Mouse (Mus musculus) heart, postnatal 4 days (tissue): ENCODE results near the gene Agps. TPM values are rescaled to one million over a fixed set of nuclear protein-coding genes. Genes with fewer than 3 reads are reported as not detected.

Experiments
- DNase-seq: peaks from one replicate; pipeline ENCODE4 v3.0.0; 2021
- total RNA-seq, 2 experiments: library from RNA; stranded (reverse); gene quantifications; 2 replicates each; pipeline ENCODE4 v1.2.3; 2021

The Agps gene
- total RNA-seq: 10 to 100 TPM; 49.4 to 57.1 TPM

DNA sequence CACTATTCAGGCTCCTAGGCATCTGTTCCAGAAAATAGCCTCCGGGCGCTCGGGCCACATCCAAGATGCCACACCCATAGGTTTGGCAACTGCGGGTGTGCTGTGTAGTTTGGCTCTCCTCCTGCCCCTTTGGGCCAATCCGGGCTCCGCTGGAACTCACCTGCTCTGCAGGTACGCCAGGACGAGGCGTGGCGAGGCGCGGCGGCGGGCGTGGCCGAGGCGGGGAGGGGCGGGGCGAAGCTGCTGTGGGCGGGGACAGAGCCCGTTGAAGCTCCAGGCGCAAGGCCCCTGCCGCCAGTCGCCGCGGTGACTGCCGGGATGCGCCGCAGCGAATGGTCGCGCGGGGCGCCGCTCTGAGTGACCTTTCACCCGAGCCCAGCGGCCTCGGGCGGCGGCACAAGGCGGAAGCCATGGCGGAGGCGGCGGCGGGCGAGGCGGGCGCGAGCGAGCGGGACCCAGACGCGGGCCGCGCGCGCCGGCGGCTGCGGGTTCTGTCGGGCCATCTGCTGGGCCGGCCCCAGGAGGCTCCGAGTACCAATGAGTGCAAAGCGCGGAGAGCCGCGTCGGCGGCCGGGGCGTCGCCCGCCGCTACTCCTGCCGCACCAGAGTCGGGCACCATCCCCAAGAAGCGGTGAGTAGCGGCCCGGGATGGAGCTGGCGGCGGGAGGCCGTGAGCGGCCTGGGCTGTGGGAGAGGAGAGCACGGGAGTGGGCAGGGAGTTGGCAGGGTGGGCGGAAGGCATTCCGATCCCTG is at the start of gene Agps:
Gene Agps, plus strand, starts transcription at position 297 of the 753 bp plus-strand sequence.
- DNase-seq: peak; percentile 89

DNA sequence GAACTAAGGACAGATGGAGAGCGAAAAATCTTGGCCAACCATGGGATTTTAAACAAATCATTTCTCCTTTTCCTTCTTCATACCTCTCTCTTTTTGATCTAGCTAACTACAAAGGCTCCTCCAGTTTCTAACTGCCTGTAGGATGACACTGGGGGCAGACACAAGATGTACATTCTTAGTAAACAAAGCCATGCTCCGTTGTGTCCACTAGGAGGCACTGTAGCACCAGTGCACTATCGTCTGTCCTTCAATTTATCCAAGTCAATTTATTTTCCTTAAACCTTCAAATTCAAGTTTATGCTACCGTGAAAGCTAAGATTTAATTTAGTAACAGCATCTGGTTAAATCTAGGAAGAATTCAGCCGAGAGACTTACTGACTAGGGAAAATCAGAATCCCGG is 45.9 kb upstream of the Agps start:
- peak; percentile 68 for DNase-seq

DNA sequence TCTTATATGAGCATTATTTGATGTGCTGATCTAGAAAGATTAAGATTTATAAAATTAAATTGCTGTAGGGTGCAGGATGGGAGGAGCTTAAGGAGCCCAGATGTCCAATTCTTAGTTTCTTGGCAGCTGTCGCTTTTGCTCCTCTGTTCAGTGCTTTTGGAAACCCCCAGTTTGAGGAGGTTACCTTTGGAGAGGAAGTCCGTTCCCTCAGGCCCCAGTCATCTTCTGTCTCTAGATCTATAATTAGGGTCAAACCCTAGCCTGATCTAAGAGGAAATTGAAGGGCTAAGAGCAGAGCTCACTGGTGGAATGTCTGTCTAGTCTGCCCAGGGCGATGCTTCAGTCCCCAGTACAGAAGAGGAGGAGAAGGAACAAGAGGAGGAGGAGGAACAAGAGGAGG is 43.5 kb upstream of the Agps start:
- DNase-seq: no peak

DNA sequence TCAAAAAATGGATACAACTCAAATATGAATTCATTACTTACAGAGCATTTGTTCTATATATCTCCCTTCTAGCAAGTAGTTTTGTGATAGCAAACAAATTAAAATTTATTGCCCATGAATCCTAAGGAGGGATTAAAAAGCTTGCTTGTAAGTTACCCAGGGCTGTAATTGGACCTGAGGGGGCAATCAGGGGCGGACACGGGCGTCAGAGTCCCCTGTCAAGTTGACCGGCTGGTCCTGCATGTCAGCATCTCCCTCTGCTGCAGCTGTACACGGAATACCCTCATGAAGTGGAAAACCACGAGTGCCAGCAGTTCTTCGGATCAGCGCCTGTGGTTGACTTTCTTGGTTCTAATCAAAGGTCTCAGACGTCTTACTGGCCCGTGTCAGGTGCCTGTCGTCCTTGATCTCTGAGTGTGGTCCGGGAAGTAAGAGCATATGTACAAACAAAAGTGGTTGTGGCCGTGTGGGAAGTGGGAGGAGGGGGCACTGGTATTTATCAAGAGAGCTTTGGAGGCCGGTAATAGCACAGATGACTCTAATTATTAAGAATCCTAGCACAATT is 41.9 kb upstream of the Agps start:
- DNase-seq: no peak

DNA sequence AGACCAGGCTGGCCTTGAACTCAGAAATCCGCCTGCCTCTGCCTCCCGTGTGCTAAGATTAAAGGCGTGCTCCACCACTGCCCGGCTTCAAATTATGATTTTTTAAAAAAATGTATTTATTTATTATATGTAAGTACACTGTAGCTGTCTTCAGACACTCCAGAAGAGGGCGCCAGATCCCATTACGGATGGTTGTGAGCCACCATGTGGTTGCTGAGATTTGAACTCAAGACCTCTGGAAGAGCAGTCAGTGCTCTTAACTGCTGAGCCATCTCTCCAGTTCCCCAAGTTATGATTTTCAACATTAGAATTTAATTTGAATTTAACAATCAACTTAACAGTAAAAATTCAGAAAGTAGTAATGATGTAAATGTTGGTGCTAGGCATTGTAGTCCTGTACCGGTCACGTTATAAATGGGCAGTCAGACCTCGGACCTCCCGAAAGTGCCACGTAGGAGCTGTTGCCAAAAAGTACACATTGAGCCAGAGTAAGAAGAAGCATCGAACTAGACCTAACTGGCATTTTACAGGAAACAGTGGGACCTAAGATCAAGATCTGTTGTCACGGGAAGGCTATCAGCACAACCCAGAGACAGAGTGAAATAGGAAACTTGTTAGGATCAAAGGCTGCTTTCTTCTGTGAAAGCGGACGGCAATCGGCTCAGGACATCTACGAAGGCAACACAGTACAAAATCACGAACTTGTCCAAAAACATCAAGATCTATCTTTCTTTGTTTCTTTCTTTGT is 40.2 kb upstream of the Agps start:
- no peak for DNase-seq

DNA sequence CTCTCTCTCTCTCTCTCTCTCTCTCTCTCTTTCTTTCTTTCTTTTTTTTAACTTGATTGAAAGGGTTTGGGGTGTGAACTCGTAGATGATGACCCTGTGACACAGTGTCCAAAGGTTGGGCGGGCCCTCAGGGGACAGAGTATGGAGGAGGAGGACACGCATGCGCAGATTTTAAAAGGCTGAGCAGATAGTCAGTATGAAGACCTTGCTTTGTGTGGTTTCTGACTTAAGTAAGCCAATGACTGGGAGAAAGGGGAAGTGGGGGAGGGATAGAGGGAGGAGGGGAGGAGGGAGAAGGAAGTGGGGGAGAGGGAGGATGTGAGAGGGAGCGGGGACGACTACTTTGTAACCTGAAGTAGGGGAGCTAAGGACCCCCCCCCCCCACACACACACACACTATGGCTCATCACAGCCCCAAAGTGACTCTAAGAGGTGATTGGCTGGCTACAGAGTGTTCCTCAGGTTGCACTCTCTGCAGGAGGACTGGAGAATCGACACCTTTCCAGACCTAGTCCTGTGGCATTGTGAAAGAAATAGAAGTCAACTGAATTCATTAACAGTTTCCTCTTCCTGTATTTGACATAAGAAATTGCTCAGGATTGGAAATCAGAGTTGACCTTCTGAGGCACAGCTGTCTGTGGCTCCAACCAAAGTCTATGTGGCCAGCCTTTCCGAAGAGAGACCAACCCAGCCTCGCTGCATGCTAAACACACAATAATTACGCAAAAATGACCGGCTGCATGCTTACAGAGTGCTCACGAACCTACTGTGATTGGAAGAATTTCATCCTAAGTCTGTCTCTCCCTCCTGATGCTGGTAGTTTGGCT is 39.4 kb upstream of the Agps start:
- peak; percentile 44 for DNase-seq

DNA sequence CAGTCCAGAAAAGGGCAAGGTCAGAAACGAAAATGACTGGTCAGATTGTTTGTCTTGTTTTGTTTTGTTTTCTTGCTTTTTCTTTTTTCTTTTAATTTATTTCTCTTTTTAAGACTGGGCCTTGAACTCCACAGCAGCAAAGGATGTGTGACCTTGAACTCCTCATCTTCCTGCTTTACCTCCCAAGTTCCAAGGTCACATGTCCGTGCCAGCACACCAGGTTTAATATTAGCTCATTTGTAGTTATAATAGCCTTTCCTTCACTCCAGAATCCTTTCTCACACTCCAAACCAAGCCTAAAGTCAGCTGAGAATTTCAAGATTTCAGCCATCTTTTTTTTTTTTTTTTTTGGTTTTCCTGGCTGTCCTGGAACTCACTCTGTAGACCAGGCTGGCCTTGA is 35.8 kb upstream of the Agps start:
- DNase-seq: no peak

DNA sequence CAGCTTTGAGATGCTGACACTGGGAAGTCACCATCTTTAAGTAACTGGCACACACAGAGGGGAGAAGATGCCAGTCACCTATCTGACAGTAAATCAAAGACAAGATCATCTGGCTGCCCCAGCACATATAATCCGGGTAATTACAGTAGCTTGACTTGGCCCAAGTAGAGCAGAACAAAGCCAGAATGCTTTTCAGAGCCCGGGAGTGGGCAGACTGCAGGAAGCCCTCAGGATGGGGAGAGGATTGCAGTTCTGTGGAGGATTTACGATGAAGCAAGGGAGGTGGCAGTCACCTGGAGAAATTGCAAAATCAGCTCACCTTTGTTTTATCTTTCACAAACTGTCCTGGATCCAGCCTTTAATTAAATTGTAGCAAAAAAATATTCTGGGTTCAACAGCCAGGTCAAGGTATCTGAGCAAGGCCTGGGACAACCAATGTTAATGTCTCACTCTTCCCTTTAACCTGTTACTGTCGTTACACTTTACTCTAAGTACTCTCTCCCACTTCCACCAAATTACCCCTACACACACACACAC is 33.5 kb upstream of the Agps start:
- DNase-seq: no peak

DNA sequence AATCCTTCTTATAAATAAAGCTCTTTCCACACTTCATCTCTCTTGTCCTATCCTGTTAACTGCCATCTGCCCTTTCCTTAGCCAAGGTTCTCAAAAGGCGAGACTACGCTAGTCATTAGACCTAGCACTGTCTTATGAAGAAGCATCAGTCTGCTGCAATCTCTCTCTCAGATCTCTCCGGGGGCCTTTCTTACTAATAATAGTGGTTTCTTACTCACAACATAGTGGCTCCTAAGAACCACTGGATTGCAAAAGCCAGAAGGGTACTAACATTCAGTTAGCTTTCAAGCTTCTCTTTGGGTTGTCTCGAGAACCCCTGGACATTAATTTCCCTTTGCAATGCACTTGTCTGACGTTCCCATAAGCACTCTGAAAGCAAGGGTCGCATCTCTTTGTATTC is 26.2 kb upstream of the Agps start:
- no peak for DNase-seq

DNA sequence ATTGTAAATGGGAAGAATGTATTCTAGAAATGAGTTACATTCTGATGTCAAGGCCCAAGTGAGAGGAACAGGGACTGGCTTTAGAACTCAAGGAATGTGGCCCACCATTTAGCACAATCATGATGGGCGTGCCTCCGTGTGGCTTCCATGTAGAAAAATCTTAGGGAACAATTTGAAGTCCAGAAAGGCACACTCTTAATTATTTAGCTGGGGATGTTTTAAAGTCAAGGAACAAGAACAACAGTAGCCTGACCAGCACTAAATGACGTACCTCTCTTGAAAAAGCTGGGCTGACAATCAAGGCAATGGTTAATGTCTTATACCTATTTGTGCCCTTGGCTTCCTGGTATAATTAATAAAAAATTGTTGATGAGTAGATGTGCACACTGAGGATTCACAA is 25.1 kb upstream of the Agps start:
- no peak for DNase-seq

DNA sequence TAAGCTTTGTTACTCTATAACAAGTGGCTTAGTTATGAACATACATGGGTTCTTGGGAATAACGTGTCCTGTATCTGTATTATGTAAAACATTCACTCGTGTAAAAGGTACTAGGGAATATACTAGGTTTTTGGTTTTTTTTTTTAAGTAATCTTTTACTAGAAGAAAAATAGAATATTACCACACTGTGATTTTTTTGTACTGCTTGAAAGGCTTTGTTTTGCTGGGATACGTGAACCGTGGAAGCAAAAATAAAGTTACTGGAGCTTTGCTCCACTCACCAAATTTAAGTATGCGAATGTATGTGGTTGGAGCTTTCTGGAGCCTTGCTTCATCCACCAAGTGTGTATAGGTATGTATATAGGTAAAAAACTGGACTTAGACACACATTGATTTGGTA is 24.5 kb upstream of the Agps start:
- no peak for DNase-seq

DNA sequence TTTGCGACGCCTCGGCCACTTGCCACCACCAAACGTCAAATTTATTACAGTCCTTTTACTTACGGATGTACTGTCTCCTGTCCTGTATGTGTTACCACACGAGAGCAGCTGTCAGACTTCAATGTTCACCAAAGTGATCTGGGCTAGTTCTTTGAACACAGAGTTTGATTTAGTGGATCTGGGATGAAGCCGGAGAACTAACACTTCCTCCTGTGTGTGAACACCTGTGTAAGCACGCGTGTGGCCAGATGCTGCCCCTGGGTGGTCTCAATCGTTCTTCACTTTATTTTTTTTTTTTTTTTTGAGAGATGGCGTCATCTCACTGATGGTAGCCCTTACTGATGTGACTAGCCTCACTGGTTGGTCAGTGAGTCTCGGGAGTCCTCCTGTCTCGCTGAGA is 17.1 kb upstream of the Agps start:
- no peak for DNase-seq

DNA sequence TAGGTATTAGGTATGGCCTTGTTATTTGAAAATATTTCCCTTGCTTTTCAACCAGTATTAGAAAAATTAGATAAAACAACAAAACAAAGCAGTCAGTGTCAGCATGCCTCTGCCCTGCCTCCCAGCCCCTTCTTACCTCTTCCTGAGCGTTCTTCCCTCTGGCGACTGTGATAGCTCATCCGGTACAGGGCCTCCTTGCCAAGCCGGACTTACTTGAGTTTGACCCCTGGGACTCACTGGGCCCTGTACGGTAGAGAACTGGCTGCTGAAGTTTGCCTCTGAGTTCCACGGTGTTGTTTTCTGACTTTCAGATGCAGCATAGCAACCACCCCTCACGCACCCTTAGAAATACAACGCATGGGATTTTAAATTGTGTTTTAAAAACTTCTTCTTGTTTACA is 16.5 kb upstream of the Agps start:
- no peak for DNase-seq

DNA sequence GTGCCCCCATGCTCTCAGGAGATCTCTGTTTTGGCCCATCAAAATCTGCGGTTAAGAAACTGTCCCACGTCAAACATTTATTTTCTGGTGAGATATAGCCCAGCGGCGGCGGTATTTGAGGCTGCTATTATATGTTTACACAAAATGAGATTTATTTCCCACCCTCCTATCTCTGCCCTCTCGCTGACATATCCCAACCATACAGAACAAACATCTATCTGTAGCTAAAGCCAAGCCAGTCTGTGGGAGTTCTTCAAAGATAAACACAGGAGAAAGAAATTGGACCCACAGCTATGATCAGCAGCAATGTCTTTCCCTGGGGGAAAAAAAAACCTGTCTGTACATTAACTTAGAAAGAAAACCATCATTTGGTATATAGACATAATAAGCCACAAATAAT is 15.3 kb upstream of the Agps start:
- DNase-seq: no peak

DNA sequence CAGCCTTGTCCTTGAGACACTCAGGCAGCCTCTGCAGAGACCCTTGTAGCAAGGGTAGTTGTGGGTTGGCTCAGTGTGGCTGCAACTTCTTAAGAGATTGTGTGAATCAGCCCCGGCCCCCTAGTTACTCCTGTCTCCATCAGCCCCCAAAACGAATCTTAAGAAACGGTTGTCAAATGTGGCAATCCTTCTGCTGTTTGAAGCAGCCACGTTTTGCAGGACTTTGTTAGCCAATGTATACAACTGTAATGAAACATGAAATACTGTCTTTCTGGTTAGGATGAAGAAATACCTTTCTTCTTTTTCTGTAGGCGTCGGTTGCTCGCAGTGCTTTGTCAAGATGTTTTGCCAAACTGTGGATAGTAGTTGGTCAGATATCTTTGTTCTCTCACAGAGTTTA is 13.3 kb upstream of the Agps start:
- DNase-seq: no peak

DNA sequence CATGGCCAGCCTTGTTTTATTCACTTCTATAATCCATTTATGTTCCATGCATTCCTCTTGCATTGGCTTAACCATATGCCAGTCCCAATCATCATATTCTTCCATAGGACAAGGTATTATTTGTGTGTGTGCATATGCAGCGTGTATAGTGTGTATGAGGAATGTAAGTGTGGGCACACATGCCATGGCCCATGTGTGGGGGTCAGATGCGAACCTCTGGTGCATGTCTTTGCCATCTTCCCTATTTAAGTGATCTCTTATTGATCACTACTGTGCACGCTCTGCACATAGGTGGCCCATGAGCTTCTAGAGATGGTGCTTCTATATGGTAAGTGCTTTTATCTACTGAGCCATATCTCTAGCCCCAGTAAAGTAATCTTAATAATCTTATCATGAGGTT is 12.2 kb upstream of the Agps start:
- no peak for DNase-seq

DNA sequence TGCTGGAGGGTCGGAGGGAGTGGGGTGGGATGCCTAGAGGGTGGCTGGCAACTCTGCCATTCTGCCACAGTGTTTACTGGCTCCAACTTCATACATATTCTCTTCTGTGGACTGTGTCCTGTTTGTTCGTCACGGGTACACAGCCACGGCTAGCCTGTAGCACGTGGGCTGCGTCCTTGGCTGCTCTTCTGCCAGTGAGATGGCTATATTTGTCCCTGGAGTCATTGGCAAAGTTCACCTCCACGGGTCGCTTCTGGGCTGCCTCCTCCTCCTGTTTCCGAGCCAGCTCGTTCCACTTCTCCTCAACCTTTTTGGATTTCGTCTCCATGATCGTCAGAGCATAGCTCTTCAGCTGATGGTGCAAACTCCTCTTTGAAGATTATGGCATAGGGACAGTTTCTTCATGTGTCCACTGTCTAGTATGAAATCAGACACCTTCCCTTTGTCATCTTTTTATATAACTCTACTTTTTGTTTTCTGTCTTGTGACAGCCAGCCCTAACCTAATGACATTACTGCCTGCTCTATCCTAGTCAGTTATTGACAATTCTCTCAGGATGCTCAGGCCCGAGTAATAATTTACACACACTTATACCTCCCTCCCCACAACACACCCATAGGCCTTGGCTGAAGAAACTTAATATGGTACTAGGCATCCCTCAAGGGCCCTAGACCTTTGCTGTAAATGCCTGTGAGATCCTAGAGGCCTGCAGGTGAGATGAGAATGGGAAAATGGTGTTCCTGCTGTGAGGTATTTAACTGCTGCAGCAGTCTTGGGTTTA is 9.8 kb upstream of the Agps start:
- peak; percentile 47 for DNase-seq

DNA sequence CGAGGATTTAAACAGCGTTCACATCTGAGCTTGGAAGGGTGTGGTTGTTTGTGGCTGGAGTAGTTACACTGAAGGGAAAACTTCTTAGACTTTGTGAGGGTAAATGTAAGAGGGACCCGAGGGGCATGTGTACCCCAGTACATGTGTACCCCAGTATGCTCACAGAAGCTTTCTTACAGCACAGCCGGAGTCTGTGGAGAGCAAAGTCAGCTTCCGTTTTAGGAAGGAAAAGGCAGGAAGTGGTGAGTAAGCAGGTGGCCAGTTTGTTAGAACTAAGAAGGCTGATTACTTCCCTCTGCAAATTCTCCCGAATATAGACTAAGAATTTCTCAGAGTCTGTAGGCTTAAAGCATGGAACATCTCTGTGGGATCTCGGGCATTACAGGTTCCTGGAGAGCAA is 8.2 kb upstream of the Agps start:
- DNase-seq: no peak

DNA sequence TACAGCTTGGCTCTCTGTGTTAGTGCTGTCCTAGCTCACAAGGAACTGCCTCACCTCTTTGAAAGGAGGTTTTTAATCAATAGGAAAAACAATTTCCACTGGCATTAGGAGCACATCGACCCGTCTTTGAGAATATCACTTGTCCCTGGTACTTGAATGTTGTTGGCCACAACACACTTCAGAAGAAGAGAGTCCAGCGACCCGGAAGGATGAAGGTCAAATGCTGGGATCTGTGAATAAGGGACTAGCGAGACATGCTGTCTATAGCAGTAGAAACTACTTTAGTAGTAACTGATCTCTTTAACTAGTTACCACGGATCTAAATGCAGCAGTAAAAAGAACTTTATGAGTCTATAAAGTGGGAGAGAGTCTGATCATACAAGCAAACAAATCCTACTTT is 7.8 kb upstream of the Agps start:
- no peak for DNase-seq

DNA sequence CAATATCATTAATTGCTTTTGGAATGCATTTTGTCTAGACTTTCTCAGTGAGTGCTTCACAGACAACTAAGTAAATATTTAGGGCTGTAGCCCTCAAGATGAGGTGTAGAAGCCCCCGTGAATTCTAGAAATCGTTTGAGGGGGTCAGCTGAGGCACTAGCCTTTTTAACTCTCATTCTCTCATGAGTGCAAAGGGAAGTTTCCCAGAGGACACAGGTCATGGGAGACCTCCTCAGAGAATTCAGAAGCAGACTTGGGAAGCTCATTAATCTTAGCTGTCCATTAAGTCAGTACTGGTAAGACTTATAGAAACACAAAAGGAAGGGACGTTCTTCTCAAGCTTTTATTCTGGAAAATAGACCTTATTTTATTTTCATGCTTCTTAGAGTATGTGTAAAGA is 7.1 kb upstream of the Agps start:
- DNase-seq: no peak

DNA sequence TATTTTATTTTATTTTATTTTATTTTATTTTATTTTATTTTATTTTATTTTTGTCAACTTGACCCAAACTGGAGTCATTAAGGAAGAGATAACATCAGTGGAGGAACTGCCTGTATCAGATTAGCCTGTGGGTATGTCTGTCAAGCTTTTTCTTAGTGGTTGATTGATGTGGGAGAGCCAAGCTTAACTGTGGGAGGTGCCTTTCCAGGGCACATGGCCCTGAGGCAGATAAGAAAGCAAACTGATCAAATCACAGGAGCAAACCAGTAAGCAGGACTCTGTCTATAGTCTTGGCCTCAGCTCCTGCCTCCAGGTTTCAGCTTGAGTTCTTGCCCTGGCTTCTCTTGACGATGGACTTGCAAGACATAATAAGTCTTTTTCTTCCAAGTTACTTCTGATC is 6.4 kb upstream of the Agps start:
- no peak for DNase-seq
